Mouse (Mus musculus) splenic B cell, adult 2 months (primary cell): ENCODE measurements around the gene Dedd2.

ENCODE experiments used
- DNase-seq: peaks from one replicate; pipeline ENCODE4 v3.0.0-alpha.2; 2011; ENCODE audit warnings: low read depth, low spot score
- H3K27me3 ChIP-seq: 2 replicates; pipeline ENCODE4 v1.6.1; 2012; ENCODE audit warnings: mild to moderate bottlenecking, low read length, moderate library complexity, mixed read lengths; ENCODE audit not compliant: control insufficient read depth, poor library complexity, insufficient read depth, severe bottlenecking
- H3K36me3 ChIP-seq: 2 replicates; pipeline ENCODE4 v1.6.1; 2012; ENCODE audit warnings: mild to moderate bottlenecking, low read length, moderate library complexity, mixed read lengths; ENCODE audit not compliant: control insufficient read depth, poor library complexity, insufficient read depth, severe bottlenecking

Dedd2 gene

DNA sequence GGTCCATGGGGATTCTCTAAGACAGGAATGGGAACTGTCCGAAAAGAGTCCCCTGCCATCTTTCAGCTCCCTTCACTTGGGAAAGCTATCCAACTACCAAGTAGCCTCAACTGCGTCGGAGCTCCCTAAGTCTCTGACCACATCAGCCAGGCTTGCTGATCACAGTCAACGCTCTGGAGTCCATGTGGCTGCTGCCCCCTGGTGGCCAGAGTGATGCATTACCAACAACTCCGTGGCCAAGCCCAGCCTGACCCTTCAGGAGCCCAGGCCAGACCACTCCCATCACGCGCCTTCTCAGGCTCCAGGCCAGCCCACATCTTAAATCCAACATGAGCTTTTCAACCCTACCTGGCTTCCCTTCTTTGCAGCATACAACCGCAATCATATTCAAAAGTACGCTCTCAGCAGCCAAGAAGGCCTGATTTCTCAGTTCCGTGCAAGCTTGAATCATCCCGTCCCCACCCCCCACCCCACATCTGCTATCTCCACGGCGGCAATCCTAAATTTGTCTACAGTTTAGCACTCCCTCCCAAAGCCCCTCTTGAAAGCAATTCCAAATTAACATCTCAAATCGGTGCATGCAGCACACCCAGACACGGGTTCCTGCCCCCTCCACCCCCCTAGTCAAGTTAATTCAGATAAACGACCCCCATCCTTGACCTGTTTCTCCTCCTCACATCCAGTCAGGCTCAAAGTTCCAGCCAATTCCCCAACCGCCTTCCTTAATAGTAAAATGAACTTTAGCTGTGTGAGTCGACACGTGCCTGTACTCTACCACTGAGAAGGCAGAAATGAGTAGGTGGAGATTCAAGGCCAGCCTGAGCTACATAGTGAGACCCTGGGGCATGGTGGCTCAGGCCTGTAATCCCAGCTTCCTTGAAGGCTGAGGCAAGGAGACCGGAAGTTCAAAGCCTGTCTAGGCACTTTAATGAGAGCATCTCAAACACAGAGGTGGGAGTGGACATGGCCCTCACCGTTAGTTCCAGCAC lies 32.5 kb downstream of the Dedd2 start:
- H3K27me3 ChIP-seq: no peaks in the 10 kb centered on the region
- peak; percentile 89 for DNase-seq

DNA sequence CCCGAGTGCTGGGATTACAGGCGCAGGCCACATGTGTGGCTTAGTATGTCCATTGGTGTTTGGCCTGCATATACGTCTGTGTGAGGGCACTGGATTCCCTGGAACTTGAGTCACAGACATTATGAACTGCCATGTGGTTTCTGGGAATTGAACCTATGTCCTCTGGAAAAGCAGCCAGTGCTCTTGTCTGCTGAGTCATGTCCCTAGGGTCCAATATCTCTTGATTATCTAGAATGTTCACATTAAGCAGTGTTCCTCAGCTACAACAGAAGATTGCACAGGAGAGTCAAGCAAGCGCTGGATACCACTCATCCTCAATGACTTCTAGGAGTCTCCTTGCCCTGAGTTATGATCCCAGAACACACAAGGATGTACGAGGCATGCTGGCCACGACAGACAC lies 36.3 kb downstream of the Dedd2 start:
- Histone ChIP-seq H3K36me3 (no peaks in the 10 kb centered on the region), H3K27me3 (no peaks in the 10 kb centered on the region)

More for the DNA sequence above, 32.5 kb downstream of the Dedd2 start:
- H3K36me3 ChIP-seq: no peaks in the 10 kb centered on the region

DNA sequence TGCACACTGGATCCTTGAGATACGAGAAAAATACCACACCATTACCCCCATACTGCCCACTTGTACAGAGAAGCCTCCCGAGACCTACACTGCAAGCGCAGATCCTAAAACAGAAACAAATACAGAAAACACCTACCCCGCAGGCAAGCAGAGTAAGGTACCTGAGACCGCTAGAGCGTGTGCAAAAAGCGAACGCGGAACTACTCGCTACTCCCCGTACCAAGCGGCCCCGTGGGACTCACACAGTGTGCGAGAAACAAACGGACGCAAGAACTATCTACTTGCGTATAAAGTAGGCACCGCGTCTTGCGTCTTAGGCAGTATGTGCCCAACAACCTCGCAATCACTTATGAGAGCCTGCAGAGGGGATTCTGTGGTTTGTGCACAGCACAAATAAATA lies 38.6 kb downstream of the Dedd2 start:
- Histone ChIP-seq H3K27me3 (no peaks in the 10 kb centered on the region), H3K36me3 (no peaks in the 10 kb centered on the region)
- peak; percentile 65 for DNase-seq

More for the DNA sequence above, 36.3 kb downstream of the Dedd2 start:
- DNase-seq: no peak

DNA sequence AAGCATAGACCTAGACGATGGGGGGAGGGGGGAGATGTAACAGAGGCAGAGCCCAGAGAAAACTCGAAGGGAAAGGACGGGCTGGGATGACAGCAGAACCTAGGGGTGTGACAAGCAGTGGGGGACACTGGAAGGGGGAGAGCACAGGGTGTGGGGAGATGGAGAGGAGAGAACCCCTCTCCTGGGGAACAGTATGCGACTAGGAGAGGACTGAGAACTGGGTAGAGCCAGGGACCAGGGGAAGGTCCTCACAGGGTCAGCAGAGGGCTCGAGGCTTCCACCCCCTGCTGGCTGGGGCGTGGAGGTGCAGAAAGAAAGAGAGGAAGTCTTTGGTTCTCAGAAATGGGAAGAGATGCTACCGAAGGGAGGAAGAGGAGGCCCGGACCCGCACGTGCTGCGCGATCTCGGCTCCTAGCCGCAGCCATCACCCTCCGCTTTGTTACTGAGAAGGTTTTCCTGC lies 39.1 kb downstream of the Dedd2 start:
- Histone ChIP-seq H3K27me3 (no peaks in the 10 kb centered on the region), H3K36me3 (no peaks in the 10 kb centered on the region)
- DNase-seq: peak; percentile 75

DNA sequence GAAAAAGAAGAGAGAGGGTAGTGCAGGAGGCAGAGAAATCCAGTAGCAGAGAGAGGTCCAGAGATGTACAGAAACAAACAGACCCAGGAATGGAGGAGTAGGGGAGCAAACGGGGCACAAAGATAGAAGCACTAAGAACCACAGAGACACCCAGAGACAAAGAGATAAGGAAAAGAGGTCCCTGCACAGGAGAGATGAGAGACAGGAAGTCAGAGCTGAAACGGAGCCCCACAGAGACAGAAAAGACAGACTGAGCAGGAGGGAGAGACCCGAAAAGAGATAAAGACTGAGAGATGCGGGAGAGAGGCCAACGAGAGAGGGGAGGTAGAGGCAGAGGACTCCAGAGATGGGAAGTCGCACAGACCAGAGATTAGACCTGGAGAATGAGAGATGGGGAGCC lies 39.9 kb downstream of the Dedd2 start:
- Histone ChIP-seq H3K27me3 (no peaks in the 10 kb centered on the region), H3K36me3 (no peaks in the 10 kb centered on the region)
- no peak for DNase-seq

DNA sequence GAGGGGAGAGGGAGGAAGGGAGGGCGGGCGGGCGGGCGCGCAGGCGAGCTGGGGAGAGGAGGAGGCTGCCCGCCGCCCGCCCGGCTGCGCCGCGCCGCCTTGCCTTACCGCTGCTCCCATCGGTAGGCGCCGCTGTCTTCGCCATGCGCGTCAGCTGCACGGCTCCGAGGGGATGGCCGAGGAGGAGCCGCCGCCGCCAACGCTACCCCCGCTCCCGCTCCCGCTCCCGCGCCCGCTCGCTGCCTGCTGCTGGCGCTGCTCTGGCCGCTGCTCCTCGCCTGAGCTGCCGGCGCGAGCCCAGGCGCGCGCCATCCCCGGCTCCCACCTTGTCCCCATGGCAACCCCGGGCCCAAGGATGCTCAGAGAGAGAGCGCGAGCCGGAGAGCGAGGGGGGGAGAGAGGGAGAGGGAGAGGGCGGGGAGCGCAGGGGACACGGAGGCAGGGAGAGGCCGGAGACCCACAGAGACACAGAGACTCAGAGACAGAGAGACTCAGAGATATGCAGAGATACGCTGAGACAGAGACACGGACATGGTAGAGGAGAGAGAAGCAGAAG lies 40.7 kb downstream of the Dedd2 start, which contains the start of gene Pou2f2:
Pou2f2 (minus strand) TSS at position 121 of the 556 bp plus-strand sequence.
- Histone ChIP-seq H3K27me3 (no peaks in the 10 kb centered on the region), H3K36me3 (no peaks in the 10 kb centered on the region)
- peak; percentile 68 for DNase-seq

DNA sequence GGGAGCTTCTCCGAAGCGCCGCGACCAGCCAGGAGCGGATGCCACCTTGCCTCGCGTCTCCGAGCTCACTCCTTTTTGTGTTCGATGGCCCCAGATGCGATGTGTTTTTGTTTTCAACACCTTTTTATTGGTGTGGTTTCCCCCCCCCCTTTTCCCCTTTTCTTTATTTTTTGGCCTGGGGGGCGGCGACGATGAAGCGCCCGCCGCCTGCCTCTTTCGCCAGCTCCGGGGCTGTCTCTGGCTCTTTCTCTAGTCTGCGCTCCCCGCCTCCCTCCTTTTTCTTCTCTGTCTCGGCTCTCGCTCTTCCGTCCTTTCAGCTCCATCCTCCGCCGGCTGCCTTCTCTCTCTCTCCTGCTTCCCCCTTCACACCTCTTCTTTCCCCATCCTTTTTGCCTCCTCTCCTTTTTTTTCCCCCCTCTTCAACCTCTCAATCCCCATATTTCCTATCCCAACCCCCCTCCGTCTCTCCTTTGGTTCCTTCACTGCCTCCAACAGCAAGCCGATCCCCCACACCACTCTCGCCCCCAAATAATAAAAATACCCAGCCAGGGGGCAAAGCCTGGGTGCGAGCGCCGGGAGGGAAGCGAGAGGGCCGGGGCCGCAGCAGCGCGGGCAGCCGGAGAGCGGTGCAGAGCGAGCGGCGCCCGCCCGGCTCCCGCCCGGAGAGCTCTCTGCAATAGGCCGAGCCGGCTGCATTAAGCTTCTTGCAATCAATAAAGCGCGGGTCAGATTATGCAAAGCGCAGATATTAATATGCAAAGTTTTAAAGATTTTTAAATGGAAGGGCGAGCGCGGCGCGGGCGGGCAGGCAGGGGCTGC lies 41.4 kb downstream of the Dedd2 start:
- Histone ChIP-seq H3K27me3 (no peaks in the 10 kb centered on the region), H3K36me3 (no peaks in the 10 kb centered on the region)
- peak; percentile 7 for DNase-seq

DNA sequence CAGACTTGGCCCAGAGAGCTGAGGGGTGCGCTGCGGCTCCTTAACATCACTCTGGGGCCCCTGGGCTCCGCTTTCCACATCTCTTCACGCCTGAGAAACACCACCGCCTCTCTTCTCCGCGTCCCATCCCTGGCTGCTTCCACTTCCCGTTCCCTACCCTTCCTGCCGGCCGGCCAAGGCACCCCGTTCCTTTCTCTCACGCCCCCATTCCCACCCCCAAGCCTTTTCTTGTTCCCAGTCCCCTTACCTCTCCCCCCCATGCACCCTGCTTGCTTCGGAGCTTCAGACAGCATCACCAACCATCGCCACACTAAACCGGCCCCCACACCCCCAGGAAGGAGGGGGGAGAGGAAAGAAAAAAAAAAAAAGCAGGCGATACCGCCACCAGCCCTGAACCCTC lies 42.1 kb downstream of the Dedd2 start:
- Histone ChIP-seq H3K27me3 (no peaks in the 10 kb centered on the region), H3K36me3 (no peaks in the 10 kb centered on the region)
- peak; percentile 13 for DNase-seq

DNA sequence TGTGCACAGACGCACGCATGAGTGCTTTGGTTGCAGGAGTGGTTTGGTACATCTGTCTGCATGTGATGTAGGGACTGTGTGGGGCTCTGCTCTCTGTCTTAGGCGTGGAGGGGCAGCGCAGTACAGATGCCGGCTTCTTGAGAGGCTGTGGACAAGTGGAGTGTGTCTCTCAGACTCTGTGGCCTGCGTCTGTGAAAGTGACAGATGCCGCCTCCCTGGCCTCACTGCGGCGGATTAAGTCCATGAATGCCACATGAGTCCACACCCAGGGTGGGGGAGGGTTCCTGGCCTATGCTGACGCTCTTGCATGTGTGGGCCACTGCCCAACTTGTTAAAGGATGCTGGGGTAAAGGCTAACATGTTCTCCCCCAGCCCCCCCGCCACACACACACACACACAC lies 46.1 kb downstream of the Dedd2 start:
- DNase-seq: no peak

DNA sequence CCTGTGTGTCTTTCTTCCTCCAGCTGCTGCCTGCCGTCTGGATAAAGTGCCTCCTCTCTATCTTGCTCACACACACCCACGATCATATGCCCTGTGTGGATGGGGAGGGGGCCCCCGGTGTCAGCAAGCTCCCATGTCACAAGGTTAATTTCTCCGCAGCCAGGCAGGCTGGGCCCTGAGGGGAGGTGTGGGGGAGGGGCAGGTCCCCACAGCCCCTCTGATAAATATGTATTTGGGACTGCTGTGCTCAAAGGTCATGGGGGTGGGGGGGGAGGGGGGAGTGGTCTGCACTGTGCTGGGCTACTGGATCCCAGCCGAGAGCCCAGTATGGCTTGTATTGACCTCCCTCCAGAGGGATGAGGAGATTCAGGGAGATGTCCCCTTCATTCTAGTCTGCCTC lies 47.7 kb downstream of the Dedd2 start:
- DNase-seq: no peak
- Histone ChIP-seq H3K36me3 (no peaks in the 10 kb centered on the region), H3K27me3 (no peaks in the 10 kb centered on the region)

More for the DNA sequence above, 46.1 kb downstream of the Dedd2 start:
- no peaks in the 10 kb centered on the region for H3K27me3 ChIP-seq
- no peaks in the 10 kb centered on the region for H3K36me3 ChIP-seq

DNA sequence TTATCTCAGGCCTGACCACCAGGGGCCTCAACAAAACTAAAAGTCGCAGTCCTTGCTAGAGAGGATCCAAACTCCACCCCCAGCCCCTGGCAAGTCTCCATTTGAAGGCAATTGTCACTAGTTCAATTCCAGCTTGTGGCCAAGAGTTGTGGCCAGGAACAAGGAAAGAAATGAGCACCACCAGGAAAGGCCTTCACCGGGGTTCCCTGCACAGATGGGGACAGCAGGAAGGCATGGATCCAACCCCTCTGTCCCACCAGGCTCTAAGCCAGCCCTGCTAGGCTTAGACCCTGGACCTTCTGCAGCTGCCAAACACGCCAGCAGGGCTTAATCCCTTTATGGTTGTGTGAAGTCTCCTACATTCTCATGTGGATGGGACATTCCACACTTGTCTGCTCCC lies 49.8 kb downstream of the Dedd2 start:
- Histone ChIP-seq H3K27me3 (no peaks in the 10 kb centered on the region), H3K36me3 (no peaks in the 10 kb centered on the region)
- DNase-seq: no peak

DNA sequence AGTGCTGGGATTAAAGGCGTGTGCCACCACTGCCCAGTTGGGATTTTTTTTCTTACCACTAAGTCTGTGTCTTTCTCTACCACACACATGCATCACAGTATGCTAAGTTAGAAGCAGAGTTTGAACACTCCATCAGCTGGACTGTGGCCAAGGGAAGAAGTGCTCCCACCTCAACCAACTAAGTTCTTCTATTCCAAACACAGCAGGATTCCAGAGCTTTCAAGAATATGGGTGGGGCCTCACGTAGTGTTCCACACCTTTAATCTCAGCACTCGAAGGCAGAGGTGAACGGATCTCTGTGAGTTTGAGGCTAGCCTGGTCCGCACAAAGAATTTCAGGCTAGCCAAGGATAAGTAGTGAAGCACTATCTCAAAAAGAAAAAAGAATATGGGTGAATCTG lies 54.3 kb downstream of the Dedd2 start:
- no peak for DNase-seq
- Histone ChIP-seq H3K27me3 (no peaks in the 10 kb centered on the region), H3K36me3 (no peaks in the 10 kb centered on the region)

DNA sequence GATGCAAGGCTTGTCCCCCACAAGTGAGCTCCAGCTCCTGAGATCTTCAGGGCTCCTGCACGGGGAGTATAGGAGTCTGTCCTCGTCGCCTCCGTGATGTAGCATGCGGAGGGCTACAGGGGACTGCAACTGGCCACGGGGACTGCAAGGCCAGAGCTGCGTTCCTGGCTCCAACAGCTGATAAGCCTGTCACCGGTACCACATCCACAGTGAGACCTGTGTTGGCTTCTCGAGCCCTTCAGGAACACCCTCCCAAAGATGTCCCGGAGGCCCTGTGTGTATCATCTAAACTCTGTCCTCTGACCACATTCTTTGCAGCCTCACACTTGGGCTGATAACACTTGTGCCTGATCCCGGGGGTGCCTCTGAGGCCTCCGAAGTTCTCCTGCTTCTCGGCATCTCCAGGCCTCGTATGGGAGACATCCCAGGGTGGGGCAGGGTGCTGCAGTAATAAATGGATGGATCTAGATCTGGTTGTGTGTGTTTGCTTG lies 64.2 kb downstream of the Dedd2 start:
- H3K36me3 ChIP-seq: no peaks in the 10 kb centered on the region
- no peak for DNase-seq
- no peaks in the 10 kb centered on the region for H3K27me3 ChIP-seq

DNA sequence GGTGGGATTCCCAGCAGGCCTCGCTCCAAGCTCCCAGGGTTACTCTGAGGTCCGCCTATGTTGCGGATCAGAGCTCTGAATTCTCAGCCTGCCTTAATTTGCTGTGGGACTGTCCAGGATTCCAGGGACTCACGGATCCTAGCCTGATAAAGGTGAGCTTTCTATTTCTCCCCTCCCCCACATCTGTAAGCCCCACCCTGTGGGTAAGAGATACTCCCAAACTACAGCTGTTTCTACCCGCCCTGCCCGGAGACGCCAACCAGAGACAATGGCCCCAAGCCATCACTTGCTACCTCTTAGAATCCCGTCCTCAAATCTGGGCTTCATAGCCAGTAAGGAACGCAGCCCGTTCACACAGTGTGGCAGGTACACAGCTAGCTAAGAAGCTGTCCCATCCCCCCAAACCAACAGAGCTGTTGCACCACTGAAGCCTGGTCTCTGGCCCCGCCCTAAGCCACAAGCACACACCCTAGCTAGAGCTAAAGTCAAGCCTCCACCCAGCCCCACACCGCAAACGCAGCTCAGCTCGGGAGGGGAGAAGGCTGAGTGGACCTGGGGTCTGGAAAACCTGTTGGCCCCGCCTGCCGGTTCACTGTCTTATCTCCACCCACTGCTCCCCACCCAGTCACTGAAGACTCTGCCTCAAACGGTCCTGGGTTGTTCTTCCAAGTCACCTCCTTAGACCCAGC lies 64.8 kb downstream of the Dedd2 start:
- H3K27me3 ChIP-seq: no peaks in the 10 kb centered on the region

More for the DNA sequence above, 64.8 kb downstream of the Dedd2 start:
- peak; percentile 57 for DNase-seq
- no peaks in the 10 kb centered on the region for H3K36me3 ChIP-seq
